8 mouse cellular contexts compared by ENCODE assay signal in genomic region chr17:17645738-17646137, GRCm38 (mm10). TPM values are rescaled to one million over a fixed set of nuclear protein-coding genes. Genes with fewer than 3 reads are reported as not detected.
A peak's percentile ranks its signal among the peaks of the same experiment; 100 is the strongest.
DNase-seq lines count a peak whose midpoint lies in the region.

No protein-coding gene starts in this region.

- peak; percentile 53 for DNase-seq in heart, adult 8-10 months (ENCODE audit: low spot score)
- DNase-seq in heart, embryonic 10.5 days (ENCODE audit: low spot score) = no peak
- peak; percentile 85 for DNase-seq in adipocyte (ENCODE audit: low spot score)
- peak; percentile 79 for DNase-seq in embryo, embryonic 10.5 days (ENCODE audit: low spot score)
- peak; percentile 68 to 77 for DNase-seq in heart, postnatal 10 days
- peak; percentile 11 to 57 for DNase-seq in layer of hippocampus, adult 18-20 months (ENCODE audit: low spot score in 2 of 2)
- peak; percentile 49 for DNase-seq in lung, postnatal 36 days
- peak; percentile 9 for DNase-seq in right cerebral cortex, postnatal 25 days

- H3K27me3 ChIP-seq in heart, embryonic 10.5 days (ENCODE audit: insufficient read depth, poor library complexity, severe bottlenecking) = no peaks in the 10 kb centered on the region

- H3K4me3 ChIP-seq in heart, embryonic 10.5 days = no peak overlapping the region

- 3% methylated on average over 3 of the region's 3 CpGs for WGBS in heart, embryonic 10.5 days

- intact Hi-C loops in heart, postnatal 10 days (cut with DNase I) = loop anchor here (1.0 kb wide), 1 partner anchor 251 kb away; no protein-coding TSS in a partner anchor

- no peaks in the 10 kb centered on the region for H3K9me3 ChIP-seq in heart, embryonic 10.5 days

- H3K36me3 ChIP-seq in heart, embryonic 10.5 days = no peaks in the 10 kb centered on the region

- no peak overlapping the region for H3K27ac ChIP-seq in heart, embryonic 10.5 days

- H3K4me1 ChIP-seq in heart, embryonic 10.5 days = no peaks in the 10 kb centered on the region

RNA-seq across cellular contexts. Expression of gene Lnpep, which starts 20.9 kb away (rescaled TPM):
- total RNA-seq in heart, adult 8-10 months (2022) = 100 to 1,000 TPM; 158 to 181 (median 160) TPM
- polyA plus RNA-seq in heart, embryonic 10.5 days (2016; fragmentation: Nextera tagmentation; extraction: Ambion mirVana) = 8.7 and 11.1 TPM in 2 replicates
- total RNA-seq in heart, postnatal 10 days (2021) = 100 to 1,000 TPM; 170 to 171 TPM
- total RNA-seq in layer of hippocampus, adult 18-20 months (2021) = 10 to 100 TPM; 98.8 TPM

RNA-seq across cellular contexts. Expression of gene Vmn2r90, which starts 57.8 kb away (rescaled TPM):
- total RNA-seq in heart, adult 8-10 months (2022) = not detected
- polyA plus RNA-seq in heart, embryonic 10.5 days (2016; fragmentation: Nextera tagmentation; extraction: Ambion mirVana) = not detected in 2 replicates
- total RNA-seq in heart, postnatal 10 days (2021) = not detected
- total RNA-seq in layer of hippocampus, adult 18-20 months (2021) = not detected
